Mouse (Mus musculus) layer of hippocampus, postnatal 25 days (tissue): ENCODE data around the gene Kptn. TPM values are rescaled to one million over a fixed set of nuclear protein-coding genes. Genes with fewer than 3 reads are reported as not detected.

Experiments
- DNase-seq, 2 experiments: peaks; one replicate each; pipeline ENCODE4 v3.0.0; 2022; ENCODE audit warnings: mixed read lengths in 2 of 2, low spot score in 1 of 2; ENCODE audit errors: extremely low spot score in 1 of 2
- total RNA-seq, 2 experiments: library from RNA; stranded (reverse); gene quantifications; 2 replicates each; pipeline ENCODE4 v1.2.3; 2021

Gene Kptn
- total RNA-seq, 2 experiments from 2014 or later = 32.3 to 37.8 TPM

- no peak for DNase-seq
Measured at GRCm38 (mm10) chr7:16117100-16117499, 2.6 kb upstream of the Kptn start.

GRCm38 (mm10) chr7:16120262-16120600 is 536 bp downstream of the Kptn start:
- no peak for DNase-seq

GRCm38 (mm10) chr7:16125829-16126228 is 6.1 kb downstream of the Kptn start:
- no peak for DNase-seq

GRCm38 (mm10) chr7:16128344-16128743 is 8.6 kb downstream of the Kptn start:
- DNase-seq = no peak

DNA sequence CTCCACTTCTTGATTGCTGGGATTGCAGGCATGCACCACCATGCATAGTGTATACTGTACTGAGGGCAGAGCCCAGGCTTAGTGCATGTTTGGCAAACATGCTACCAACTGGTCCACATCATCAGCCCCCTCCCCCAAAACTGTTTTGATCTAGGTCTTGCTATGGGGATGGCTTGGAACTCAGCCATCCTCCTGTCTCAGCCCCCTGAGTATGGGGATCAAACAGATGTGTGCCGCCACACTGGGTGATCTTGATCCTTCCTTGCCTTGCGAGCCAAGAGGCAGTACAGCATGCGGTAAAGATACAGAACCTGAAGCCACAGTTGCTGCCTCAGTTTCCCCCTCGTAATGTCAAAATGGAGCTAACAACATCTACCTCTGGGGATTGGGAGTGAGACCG is 9.2 kb downstream of the Kptn start:
- DNase-seq = no peak

DNA sequence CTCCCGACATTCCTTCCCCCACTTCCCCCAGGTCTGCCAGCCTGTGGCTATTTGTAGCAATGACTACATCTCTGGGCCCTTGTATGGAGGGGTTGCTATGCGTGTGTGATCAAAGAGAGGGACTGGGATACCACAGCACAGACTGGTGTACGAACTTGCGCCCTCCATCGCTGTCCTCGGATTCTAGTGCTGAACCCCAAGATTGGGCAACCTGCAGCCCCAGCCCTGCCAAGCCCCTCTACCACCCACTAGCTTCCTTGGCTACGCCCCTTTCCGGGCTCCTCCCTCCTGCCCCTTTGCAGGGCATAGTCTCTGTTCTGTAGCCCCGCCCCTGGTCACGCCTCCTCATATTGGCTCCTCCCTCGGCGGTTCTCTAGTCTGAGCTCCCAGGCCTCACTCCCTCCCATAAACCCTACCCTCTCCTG is 9.7 kb downstream of the Kptn start, which contains the start of gene Slc8a2:
Gene Slc8a2 (plus strand): TSS at position 406 of the 425 bp plus-strand sequence.
- peak; percentile 73 to 74 for DNase-seq

DNA sequence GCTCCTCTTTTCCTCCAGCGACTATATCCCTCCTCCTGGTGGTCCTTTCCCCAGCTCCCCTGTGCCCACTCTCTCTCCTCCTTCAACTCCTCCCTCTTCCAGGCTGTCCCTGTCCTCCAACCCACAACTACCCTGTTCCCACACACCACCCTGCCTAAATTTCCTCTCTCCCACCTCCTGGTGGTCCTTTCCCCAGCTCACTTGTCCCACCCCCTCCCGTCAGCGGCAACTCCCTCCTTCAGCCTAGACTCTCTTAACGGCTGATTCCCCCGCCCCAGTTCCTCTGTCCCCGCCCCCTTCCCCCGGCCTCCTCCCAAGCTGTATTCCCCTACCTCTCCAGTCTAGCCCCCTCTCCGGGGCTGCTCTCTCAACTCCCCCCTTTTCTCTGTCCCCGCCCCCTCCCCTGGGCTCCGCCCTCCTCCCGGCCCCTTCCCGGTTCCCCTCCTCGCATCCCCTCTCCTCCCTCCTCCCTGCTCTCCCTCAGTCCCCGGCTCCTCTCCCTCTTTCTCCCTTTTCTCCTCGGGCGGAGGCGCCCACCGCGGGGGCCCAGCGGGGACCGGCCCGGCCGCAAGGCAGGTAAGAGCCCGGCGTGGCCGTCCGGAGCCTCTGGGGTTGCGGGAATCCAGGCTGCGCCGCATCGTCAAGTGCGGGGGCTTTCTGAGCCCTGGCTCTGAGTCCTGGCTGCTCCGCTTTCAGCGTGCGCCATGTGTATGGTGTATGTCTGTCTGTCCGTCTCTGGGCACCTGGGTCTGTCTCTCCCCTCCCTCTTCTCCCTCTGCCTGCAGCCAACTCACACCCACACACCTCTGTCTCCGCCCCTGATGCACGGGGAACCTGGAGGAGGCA is 10.4 kb downstream of the Kptn start:
- peak; percentile 51 to 72 for DNase-seq

GRCm38 (mm10) chr7:16130956-16131634 is 11.4 kb downstream of the Kptn start:
- no peak for DNase-seq

DNA sequence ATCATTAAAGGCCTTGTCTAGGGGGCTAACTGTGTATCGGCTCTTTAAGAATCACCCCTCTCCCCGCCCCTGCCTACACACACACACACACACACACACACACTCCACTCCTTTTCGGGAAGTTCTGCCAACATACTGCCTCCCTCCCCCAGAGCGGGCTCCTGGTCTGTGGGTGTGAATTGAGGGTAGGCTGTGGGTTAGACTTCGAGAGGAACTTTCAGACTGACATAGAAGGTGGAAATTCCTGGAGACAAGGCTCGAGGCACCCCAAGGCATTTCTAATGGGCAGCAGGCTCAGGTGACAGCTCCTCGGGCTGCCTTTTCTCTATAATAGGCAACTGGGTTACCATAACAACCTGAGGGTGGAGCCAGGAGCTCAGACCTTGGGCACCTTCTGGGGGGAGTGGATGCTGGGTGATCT is 12.5 kb downstream of the Kptn start:
- no peak for DNase-seq

- DNase-seq = no peak
Measured at GRCm38 (mm10) chr7:16132926-16133325, 13.2 kb downstream of the Kptn start.

GRCm38 (mm10) chr7:16133691-16134090 is 14.0 kb downstream of the Kptn start:
- no peak for DNase-seq

- DNase-seq = no peak
Measured at GRCm38 (mm10) chr7:16134951-16135392, 15.3 kb downstream of the Kptn start.

- DNase-seq = peak; percentile 58 to 61
Measured at GRCm38 (mm10) chr7:16146489-16147410, 27.1 kb downstream of the Kptn start.

GRCm38 (mm10) chr7:16147643-16148042 is 27.9 kb downstream of the Kptn start:
- peak in 1 of 2 experiments; percentile 59 for DNase-seq

GRCm38 (mm10) chr7:16149241-16149640 is 29.5 kb downstream of the Kptn start:
- peak; percentile 56 for DNase-seq

GRCm38 (mm10) chr7:16150191-16151145 is 30.8 kb downstream of the Kptn start:
- DNase-seq = no peak

GRCm38 (mm10) chr7:16153522-16153921 is 33.8 kb downstream of the Kptn start:
- DNase-seq = peak in 1 of 2 experiments; percentile 68

- DNase-seq = no peak
Measured at GRCm38 (mm10) chr7:16155132-16155872, 35.6 kb downstream of the Kptn start.
